In genomic region chr13:49556924-49557323, GRCm38 (mm10) we compare ENCODE assay signal across 10 mouse cellular contexts. TPM values are rescaled to one million over a fixed set of nuclear protein-coding genes. Genes with fewer than 3 reads are reported as not detected.
"Had no signal": no experiment of that assay in that cellular context is flagged by ENCODE, and none has a peak within 500 bp of the region (broad histone marks: within the 10 kb centered on the region; RNA-seq: fewer than 3 reads in every experiment).

No protein-coding gene starts in this region.

- DNase-seq: kidney, adult 18-20 months; kidney, postnatal 25 days; liver, embryonic 13.5 days; lung, adult 2 months; right cerebral cortex, adult 18-20 months; right cerebral cortex, postnatal 14 days; spleen, adult 18-20 months; thymus, postnatal 25 days had no signal

- ATAC-seq: midbrain, embryonic 15.5 days had no signal

RNA-seq across cellular contexts. Expression of gene Aspn, which starts 12.7 kb away (rescaled TPM):
- polyA plus RNA-seq: liver, adult 2 months had no signal

RNA-seq across cellular contexts. Expression of gene Omd, which starts 25.3 kb away (rescaled TPM):
- polyA plus RNA-seq: liver, adult 2 months had no signal
